Mouse (Mus musculus): ENCODE data around the gene Gpa33.

DNA sequence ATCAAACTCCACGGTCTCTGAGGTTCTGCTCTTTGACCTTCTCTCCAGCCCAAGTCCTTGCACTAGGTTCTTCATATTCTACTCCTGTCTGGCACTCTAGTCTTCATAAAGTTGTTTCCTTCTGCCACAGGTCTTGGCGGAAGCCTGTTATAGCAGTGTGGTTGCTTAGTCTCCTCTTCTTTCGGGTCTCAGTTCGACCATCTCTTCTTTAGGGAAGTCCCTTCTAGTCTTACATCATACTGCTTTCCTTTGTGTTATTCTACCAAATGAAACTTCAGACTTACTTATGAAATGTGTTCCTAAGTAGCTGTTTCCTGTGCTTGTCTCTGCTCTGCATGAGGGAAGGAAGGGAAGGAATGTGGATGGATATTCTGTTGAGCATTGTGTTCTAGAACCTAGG lies 14.3 kb upstream of the Gpa33 start:
- TF ChIP-seq CTCF (IDR thresholded peaks at IDR 0.05; ENCODE audit: low read depth), result no peak
- no peak for TF ChIP-seq EP300 (IDR thresholded peaks at IDR 0.05; ENCODE audit: low read depth)

All from liver, embryonic 14.5 days (tissue).